Mouse (Mus musculus): ENCODE measurements around the gene Slc25a21. TPM values are rescaled to one million over a fixed set of nuclear protein-coding genes. Genes with fewer than 3 reads are reported as not detected.

The Slc25a21 gene
- polyA plus RNA-seq, 1 experiment from 2014 or later = 1.3 TPM

GRCm38 (mm10) chr12:56824688-56825087, 372.6 kb downstream of the Slc25a21 start:
- ATAC-seq (ENCODE audit: insufficient number of reproducible peaks, low FRiP score, low TSS enrichment, low read depth) = no peak
- no peak for DNase-seq (ENCODE audit: low spot score)
- Histone ChIP-seq H3K4me1 (ENCODE audit: control insufficient read depth, insufficient read depth, low read length) (peaks cover 8% of the 10 kb centered on the region; the same call in 1 of the 2 replicates), H3K27me3 (ENCODE audit: control insufficient read depth, insufficient read depth, low read length) (no peaks in the 10 kb centered on the region), H3K36me3 (ENCODE audit: control insufficient read depth, insufficient read depth, low read length) (no peaks in the 10 kb centered on the region), H3K27ac (replicated peaks; ENCODE audit: low read depth, low read length) (no peak overlapping the region), H3K9me3 (ENCODE audit: control insufficient read depth, low read length) (no peaks in the 10 kb centered on the region), H3K4me3 (ENCODE audit: low read depth, low read length) (no peak overlapping the region), H3K9ac (ENCODE audit: low read length) (no peak overlapping the region), H3K4me2 (ENCODE audit: low read depth, severe bottlenecking) (no peak overlapping the region)
- WGBS = 61% methylated on average over 5 of the region's 5 CpGs

GRCm38 (mm10) chr12:56822122-56822521, 375.1 kb downstream of the Slc25a21 start:
- WGBS = 50% methylated on average over 2 of the region's 2 CpGs
- Histone ChIP-seq H3K9me3 (ENCODE audit: control insufficient read depth, low read length) (no peaks in the 10 kb centered on the region), H3K27me3 (ENCODE audit: control insufficient read depth, insufficient read depth, low read length) (no peaks in the 10 kb centered on the region), H3K27ac (replicated peaks; ENCODE audit: low read depth, low read length) (no peak overlapping the region), H3K4me2 (ENCODE audit: low read depth, severe bottlenecking) (no peak overlapping the region), H3K36me3 (ENCODE audit: control insufficient read depth, insufficient read depth, low read length) (no peaks in the 10 kb centered on the region), H3K9ac (ENCODE audit: low read length) (no peak overlapping the region), H3K4me1 (ENCODE audit: control insufficient read depth, insufficient read depth, low read length) (peaks cover 4% of the 10 kb centered on the region; the same call in 1 of the 2 replicates), H3K4me3 (ENCODE audit: low read depth, low read length) (no peak overlapping the region)
- no peak for ATAC-seq (ENCODE audit: insufficient number of reproducible peaks, low FRiP score, low TSS enrichment, low read depth)
- DNase-seq (ENCODE audit: low spot score) = no peak

- H3K27me3 ChIP-seq (ENCODE audit: control insufficient read depth, insufficient read depth, low read length) = no peaks in the 10 kb centered on the region
- no peak overlapping the region for H3K4me3 ChIP-seq (ENCODE audit: low read depth, low read length)
- DNase-seq (ENCODE audit: low spot score) (no peak), ATAC-seq (ENCODE audit: insufficient number of reproducible peaks, low FRiP score, low TSS enrichment, low read depth) (no peak)
- no peak overlapping the region for H3K9ac ChIP-seq (ENCODE audit: low read length)
- H3K4me1 ChIP-seq (ENCODE audit: control insufficient read depth, insufficient read depth, low read length) = peaks cover 4% of the 10 kb centered on the region; the same call in 1 of the 2 replicates
- 83% methylated on average over 2 of the region's 2 CpGs for WGBS
- H3K36me3 ChIP-seq (ENCODE audit: control insufficient read depth, insufficient read depth, low read length) = no peaks in the 10 kb centered on the region
- H3K27ac ChIP-seq (replicated peaks; ENCODE audit: low read depth, low read length) = no peak overlapping the region
- H3K9me3 ChIP-seq (ENCODE audit: control insufficient read depth, low read length) = no peaks in the 10 kb centered on the region
- no peak overlapping the region for H3K4me2 ChIP-seq (ENCODE audit: low read depth, severe bottlenecking)
Observed at GRCm38 (mm10) chr12:56820604-56821003, 376.7 kb downstream of the Slc25a21 start.

GRCm38 (mm10) chr12:56807483-56807882, 389.8 kb downstream of the Slc25a21 start:
- no peaks in the 10 kb centered on the region for H3K4me1 ChIP-seq (ENCODE audit: control insufficient read depth, insufficient read depth, low read length)
- ATAC-seq (ENCODE audit: insufficient number of reproducible peaks, low FRiP score, low TSS enrichment, low read depth) (no peak), DNase-seq (ENCODE audit: low spot score) (no peak)
- H3K4me3 ChIP-seq (ENCODE audit: low read depth, low read length) = no peak overlapping the region
- no peak overlapping the region for H3K4me2 ChIP-seq (ENCODE audit: low read depth, severe bottlenecking)
- WGBS = 90% methylated on average over 2 of the region's 2 CpGs
- H3K9ac ChIP-seq (ENCODE audit: low read length) = no peak overlapping the region
- no peaks in the 10 kb centered on the region for H3K27me3 ChIP-seq (ENCODE audit: control insufficient read depth, insufficient read depth, low read length)
- no peak overlapping the region for H3K27ac ChIP-seq (replicated peaks; ENCODE audit: low read depth, low read length)
- H3K36me3 ChIP-seq (ENCODE audit: control insufficient read depth, insufficient read depth, low read length) = no peaks in the 10 kb centered on the region
- H3K9me3 ChIP-seq (ENCODE audit: control insufficient read depth, low read length) = no peaks in the 10 kb centered on the region; the same call in 1 of the 2 replicates

- Histone ChIP-seq H3K4me2 (ENCODE audit: low read depth, severe bottlenecking) (no peak overlapping the region), H3K9ac (ENCODE audit: low read length) (no peak overlapping the region), H3K27ac (replicated peaks; ENCODE audit: low read depth, low read length) (no peak overlapping the region), H3K27me3 (ENCODE audit: control insufficient read depth, insufficient read depth, low read length) (no peaks in the 10 kb centered on the region), H3K4me3 (ENCODE audit: low read depth, low read length) (no peak overlapping the region), H3K4me1 (ENCODE audit: control insufficient read depth, insufficient read depth, low read length) (no peaks in the 10 kb centered on the region), H3K9me3 (ENCODE audit: control insufficient read depth, low read length) (no peaks in the 10 kb centered on the region; the same call in 1 of the 2 replicates), H3K36me3 (ENCODE audit: control insufficient read depth, insufficient read depth, low read length) (no peaks in the 10 kb centered on the region)
- ATAC-seq (ENCODE audit: insufficient number of reproducible peaks, low FRiP score, low TSS enrichment, low read depth) (no peak), DNase-seq (ENCODE audit: low spot score) (no peak)
- WGBS = 88% methylated on average over 2 of the region's 2 CpGs
Observed at GRCm38 (mm10) chr12:56807078-56807477, 390.2 kb downstream of the Slc25a21 start.

- H3K4me3 ChIP-seq (ENCODE audit: low read depth, low read length) = no peak overlapping the region
- H3K27ac ChIP-seq (replicated peaks; ENCODE audit: low read depth, low read length) = no peak overlapping the region
- H3K9me3 ChIP-seq (ENCODE audit: control insufficient read depth, low read length) = no peaks in the 10 kb centered on the region
- H3K4me1 ChIP-seq (ENCODE audit: control insufficient read depth, insufficient read depth, low read length) = no peaks in the 10 kb centered on the region
- H3K36me3 ChIP-seq (ENCODE audit: control insufficient read depth, insufficient read depth, low read length) = no peaks in the 10 kb centered on the region
- DNase-seq (ENCODE audit: low spot score) = no peak
- no peaks in the 10 kb centered on the region for H3K27me3 ChIP-seq (ENCODE audit: control insufficient read depth, insufficient read depth, low read length)
- ATAC-seq (ENCODE audit: insufficient number of reproducible peaks, low FRiP score, low TSS enrichment, low read depth) = peak; percentile 73; the same call in 1 of the 2 replicates
- no peak overlapping the region for H3K4me2 ChIP-seq (ENCODE audit: low read depth, severe bottlenecking)
- WGBS = 10% methylated on average over 3 of the region's 3 CpGs
- no peak overlapping the region for H3K9ac ChIP-seq (ENCODE audit: low read length)
Observed at GRCm38 (mm10) chr12:56804487-56804886, 392.8 kb downstream of the Slc25a21 start.

- Histone ChIP-seq H3K4me1 (ENCODE audit: control insufficient read depth, insufficient read depth, low read length) (no peaks in the 10 kb centered on the region), H3K9ac (ENCODE audit: low read length) (no peak overlapping the region), H3K36me3 (ENCODE audit: control insufficient read depth, insufficient read depth, low read length) (no peaks in the 10 kb centered on the region), H3K27ac (replicated peaks; ENCODE audit: low read depth, low read length) (no peak overlapping the region), H3K27me3 (ENCODE audit: control insufficient read depth, insufficient read depth, low read length) (no peaks in the 10 kb centered on the region), H3K9me3 (ENCODE audit: control insufficient read depth, low read length) (no peaks in the 10 kb centered on the region), H3K4me2 (ENCODE audit: low read depth, severe bottlenecking) (no peak overlapping the region), H3K4me3 (ENCODE audit: low read depth, low read length) (no peak overlapping the region)
- ATAC-seq (ENCODE audit: insufficient number of reproducible peaks, low FRiP score, low TSS enrichment, low read depth) (no peak), DNase-seq (ENCODE audit: low spot score) (no peak)
- WGBS = 83% methylated on average over 6 of the region's 6 CpGs
Observed at GRCm38 (mm10) chr12:56798641-56799415, 398.4 kb downstream of the Slc25a21 start.

- H3K4me2 ChIP-seq (ENCODE audit: low read depth, severe bottlenecking) = no peak overlapping the region
- H3K36me3 ChIP-seq (ENCODE audit: control insufficient read depth, insufficient read depth, low read length) = no peaks in the 10 kb centered on the region
- no peak for ATAC-seq (ENCODE audit: insufficient number of reproducible peaks, low FRiP score, low TSS enrichment, low read depth)
- no peaks in the 10 kb centered on the region for H3K9me3 ChIP-seq (ENCODE audit: control insufficient read depth, low read length)
- no peak for DNase-seq (ENCODE audit: low spot score)
- WGBS = 90% methylated on average over 4 of the region's 4 CpGs
- no peak overlapping the region for H3K4me3 ChIP-seq (ENCODE audit: low read depth, low read length)
- H3K27ac ChIP-seq (replicated peaks; ENCODE audit: low read depth, low read length) = no peak overlapping the region
- no peak overlapping the region for H3K9ac ChIP-seq (ENCODE audit: low read length)
- H3K27me3 ChIP-seq (ENCODE audit: control insufficient read depth, insufficient read depth, low read length) = 0 out of 2 replicates have a peak, but pooled peaks cover 2% of the 10 kb centered on the region
- H3K4me1 ChIP-seq (ENCODE audit: control insufficient read depth, insufficient read depth, low read length) = no peaks in the 10 kb centered on the region
Observed at GRCm38 (mm10) chr12:56789236-56789635, 408.0 kb downstream of the Slc25a21 start.

All from limb, embryonic 11.5 days (tissue).